Mouse (Mus musculus) E14TG2a.4 (cell line): ENCODE results near the gene Ly6g6f.
A peak's percentile ranks its signal among the peaks of the same experiment; 100 is the strongest.

Experiments
- H3K27me3 ChIP-seq: 2 replicates; pipeline ENCODE4 v1.6.1; 2014; ENCODE audit warnings: low read length, control low read depth; ENCODE audit not compliant: insufficient read depth
- H3K36me3 ChIP-seq: 2 replicates; pipeline ENCODE4 v1.6.1; 2014; ENCODE audit warnings: low read length, control low read depth; ENCODE audit not compliant: insufficient read depth
- H3K4me1 ChIP-seq: replicated peaks from 2 replicates; pipeline ENCODE4 v1.6.1; 2014; ENCODE audit warnings: low read depth, low read length, control low read depth
- H3K4me3 ChIP-seq: replicated peaks from 2 replicates; pipeline ENCODE4 v1.5.1; 2014; ENCODE audit warnings: mild to moderate bottlenecking, low read length
- H3K9me3 ChIP-seq: 2 replicates; pipeline ENCODE4 v1.6.1; 2014; ENCODE audit warnings: low read length, control low read depth
- CTCF ChIP-seq: conservative IDR thresholded peaks from 2 replicates; pipeline ENCODE4 v1.5.1; 2014; ENCODE audit warnings: low read length
- NANOG ChIP-seq: IDR thresholded peaks from 2 replicates; pipeline ENCODE4 v1.6.1; 2014; ENCODE audit warnings: borderline replicate concordance, low read length, mixed read lengths
- POU5F1 ChIP-seq: IDR thresholded peaks from 2 replicates; pipeline ENCODE4 v1.6.1; 2014; ENCODE audit warnings: low read length, borderline replicate concordance

Gene Ly6g6f

DNA sequence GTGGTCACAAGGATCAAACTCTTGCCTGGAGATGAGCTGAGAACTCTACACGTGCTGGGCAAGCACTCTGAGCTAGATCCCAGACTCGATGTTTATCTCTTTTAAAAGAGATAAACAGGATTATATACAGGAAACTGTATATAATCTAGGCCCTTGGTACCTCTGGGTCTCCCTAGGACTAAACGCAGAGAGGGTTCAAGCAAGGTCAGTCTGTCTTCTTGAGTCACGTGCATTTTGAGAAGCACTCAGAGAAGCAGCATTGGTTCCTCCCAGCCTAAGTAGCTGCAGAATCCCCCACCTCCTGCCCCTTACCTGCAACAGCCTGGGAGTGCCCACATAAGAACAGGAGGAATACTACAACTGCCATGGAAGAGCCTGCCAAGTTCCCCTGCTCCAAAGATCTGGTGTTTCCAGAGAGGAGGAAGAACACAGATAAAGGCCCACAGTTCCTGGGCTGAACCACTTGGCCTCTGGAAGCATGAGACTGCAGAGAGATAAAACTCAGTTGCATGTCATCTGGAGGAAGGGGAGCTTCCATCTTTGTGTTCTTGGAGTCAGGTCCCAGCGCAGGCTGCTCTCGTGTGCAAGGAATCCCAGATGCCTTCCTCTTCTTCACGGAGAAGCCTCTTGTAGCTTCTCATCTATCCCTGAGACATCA is at the start of gene Ly6g6f:
TSS of gene Ly6g6f (minus strand) at position 403 of the 658 bp plus-strand sequence.
- peaks cover 2% of the 10 kb centered on the region; the same call in 1 of the 2 replicates for H3K27me3 ChIP-seq
- H3K9me3 ChIP-seq: no peaks in the 10 kb centered on the region
- no peak for TF ChIP-seq CTCF
- no peak for TF ChIP-seq POU5F1
- no peak for TF ChIP-seq NANOG
- H3K4me3 ChIP-seq: no peak within 1 kb of the TSS
- peaks cover 22% of the 10 kb centered on the region for H3K4me1 ChIP-seq
- H3K36me3 ChIP-seq: peaks cover 2% of the 10 kb centered on the region

DNA sequence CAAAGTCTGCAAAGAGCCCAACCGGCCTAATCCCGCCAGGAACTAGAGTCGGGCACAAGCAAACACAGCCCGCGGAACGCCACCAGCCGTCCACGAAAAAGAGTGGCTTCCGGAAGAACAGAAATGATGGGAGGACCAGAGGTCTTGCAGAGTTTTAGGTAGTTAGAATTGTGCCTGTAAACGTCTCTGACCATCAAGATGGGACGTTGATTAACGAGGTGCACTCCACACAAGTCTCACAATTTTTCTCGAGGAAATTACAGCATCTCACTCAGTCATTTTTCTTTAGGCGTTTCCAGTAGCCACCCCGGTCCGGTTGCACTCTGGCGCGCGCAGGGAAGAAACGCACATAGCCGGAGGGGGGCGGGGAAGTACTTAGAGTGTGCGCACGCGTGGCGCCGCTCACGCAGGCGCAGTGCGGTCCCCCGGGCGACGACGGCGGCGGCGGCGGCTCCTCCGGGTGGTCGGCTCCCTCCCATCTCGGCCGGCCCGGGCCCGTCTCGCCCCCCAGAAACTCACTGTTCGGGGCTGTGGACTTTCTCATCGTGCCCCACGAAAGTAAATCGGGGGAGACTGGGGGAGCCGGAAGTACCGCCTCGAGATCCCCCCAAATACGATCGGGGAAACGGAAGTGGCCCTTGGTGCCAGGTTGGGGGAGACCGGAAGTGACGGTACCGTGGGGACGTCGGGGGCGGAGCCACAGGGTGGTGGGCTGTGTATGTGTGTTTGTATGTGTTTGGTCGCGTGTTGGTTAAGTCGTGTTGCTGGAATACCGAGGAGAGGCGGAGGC is 49.6 kb upstream of the Ly6g6f start, which contains the start of gene Bag6:
TSS of gene Bag6 (plus strand) at position 378 of the 790 bp plus-strand sequence.
- H3K9me3 ChIP-seq: no peaks in the 10 kb centered on the region
- peaks cover 38% of the 10 kb centered on the region for H3K36me3 ChIP-seq
- peaks cover 67% of the 10 kb centered on the region for H3K4me1 ChIP-seq
- TF ChIP-seq POU5F1 (no peak), CTCF (no peak), NANOG (no peak)
- H3K4me3 ChIP-seq: peak within 1 kb of the TSS; percentile 94
- H3K27me3 ChIP-seq: no peaks in the 10 kb centered on the region

DNA sequence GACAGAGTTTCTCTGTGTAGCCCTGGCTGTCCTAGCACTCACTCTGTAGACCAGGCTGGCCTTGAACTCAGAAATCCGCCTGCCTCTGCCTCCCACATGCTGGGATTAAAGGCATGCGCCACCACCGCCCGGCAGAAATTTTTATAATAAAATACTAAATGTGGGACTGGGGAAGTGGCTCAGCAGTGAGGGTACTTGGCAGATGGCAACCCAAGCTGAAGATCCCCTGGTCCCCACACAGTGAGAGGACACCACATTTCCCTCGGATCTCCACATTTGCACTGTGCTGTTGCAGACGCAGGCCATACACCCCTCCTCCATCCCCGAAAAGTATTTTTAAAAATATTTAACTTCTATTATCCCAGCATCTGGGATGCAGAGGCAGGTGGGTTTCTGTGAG is 48.1 kb upstream of the Ly6g6f start:
- no peaks in the 10 kb centered on the region for H3K9me3 ChIP-seq
- no peaks in the 10 kb centered on the region for H3K27me3 ChIP-seq
- peaks cover 23% of the 10 kb centered on the region for H3K36me3 ChIP-seq
- H3K4me1 ChIP-seq: peaks cover 55% of the 10 kb centered on the region
- TF ChIP-seq NANOG (no peak), POU5F1 (no peak), CTCF (no peak)
- no peak overlapping the region for H3K4me3 ChIP-seq

DNA sequence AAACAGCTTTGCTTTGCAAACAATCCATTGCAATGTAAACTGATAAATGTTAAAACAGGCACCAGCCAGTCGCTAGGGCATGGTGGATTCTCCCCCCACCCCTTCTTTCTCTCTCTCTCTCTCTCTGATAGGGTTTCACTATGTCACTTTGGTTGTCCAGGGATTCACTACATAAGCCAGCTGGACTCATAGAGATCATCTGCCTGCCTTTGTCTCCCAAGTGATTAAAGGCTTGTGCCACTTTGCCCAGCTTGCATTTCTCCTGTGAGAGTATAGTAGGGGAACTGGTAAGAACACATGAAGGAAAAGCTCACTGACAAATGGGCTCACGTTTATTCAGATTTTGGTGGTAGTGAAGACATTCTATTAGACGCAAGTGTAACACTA is 46.8 kb upstream of the Ly6g6f start:
- peaks cover 49% of the 10 kb centered on the region for H3K4me1 ChIP-seq
- peaks cover 13% of the 10 kb centered on the region; the same call in 1 of the 2 replicates for H3K36me3 ChIP-seq
- no peaks in the 10 kb centered on the region for H3K9me3 ChIP-seq
- no peak for TF ChIP-seq NANOG
- no peak for TF ChIP-seq CTCF
- TF ChIP-seq POU5F1: no peak
- H3K27me3 ChIP-seq: peaks cover 4% of the 10 kb centered on the region
- no peak overlapping the region for H3K4me3 ChIP-seq

DNA sequence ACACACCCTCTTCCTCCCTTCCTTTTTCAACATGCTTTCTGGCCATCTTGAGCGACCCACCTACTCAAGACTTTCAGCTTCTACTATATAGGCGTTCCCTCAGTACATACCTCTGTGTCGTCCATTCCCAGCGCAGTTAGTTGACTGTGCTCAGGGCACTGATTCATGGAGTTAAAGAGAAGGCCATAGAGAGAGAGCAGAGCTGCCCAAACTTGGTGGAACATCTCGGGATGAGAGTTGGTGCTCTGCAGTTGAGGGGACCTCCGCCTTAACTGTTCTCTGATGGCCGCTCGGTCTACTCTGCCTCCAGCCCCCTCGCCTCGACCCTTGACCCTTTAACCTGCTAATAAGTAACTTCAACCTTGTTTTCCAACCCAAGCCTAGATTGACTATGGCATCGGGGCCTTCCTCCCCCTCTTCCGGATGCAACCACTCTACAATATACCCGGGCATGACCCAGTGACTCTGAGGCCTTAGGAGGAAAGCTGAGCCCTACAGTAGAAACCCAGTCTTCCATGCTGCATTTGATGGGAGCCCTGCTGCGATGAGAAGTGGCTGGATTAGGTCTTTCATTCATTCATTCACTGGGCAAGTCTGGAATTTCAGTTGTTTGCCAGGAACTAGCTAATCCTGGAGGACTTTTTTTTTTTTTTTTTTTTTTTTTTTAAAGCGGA is 46.2 kb upstream of the Ly6g6f start, which contains the start of gene Apom:
TSS of gene Apom (minus strand) at position 551 of the 674 bp plus-strand sequence.
- peaks cover 8% of the 10 kb centered on the region; the same call in 1 of the 2 replicates for H3K36me3 ChIP-seq
- peaks cover 49% of the 10 kb centered on the region for H3K4me1 ChIP-seq
- no peaks in the 10 kb centered on the region for H3K9me3 ChIP-seq
- no peak for TF ChIP-seq POU5F1
- no peak for TF ChIP-seq CTCF
- TF ChIP-seq NANOG: no peak
- H3K4me3 ChIP-seq: no peak within 1 kb of the TSS
- H3K27me3 ChIP-seq: peaks cover 9% of the 10 kb centered on the region

DNA sequence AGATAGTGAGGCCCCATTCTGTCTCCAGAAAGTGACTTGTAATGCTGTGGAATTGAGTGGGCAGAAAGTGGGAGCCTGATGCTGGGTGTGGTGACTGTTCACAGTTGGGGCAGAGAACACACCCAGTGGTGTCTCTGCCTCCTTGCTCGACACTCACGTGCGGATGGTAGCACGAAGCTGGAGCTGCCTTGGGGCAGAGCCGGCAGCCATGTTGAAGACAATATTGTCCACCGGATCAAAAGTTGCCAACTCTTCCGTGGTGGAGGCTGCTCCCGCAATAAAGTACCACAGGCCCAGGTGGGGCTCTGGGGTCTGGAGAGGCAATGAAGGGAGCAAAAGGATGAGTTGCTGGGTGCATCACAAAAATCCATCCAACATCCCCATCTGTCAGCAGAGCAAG is 45.6 kb upstream of the Ly6g6f start:
- Histone ChIP-seq H3K4me3 (no peak overlapping the region), H3K36me3 (0 out of 2 replicates have a peak, but pooled peaks cover 4% of the 10 kb centered on the region), H3K27me3 (peaks cover 12% of the 10 kb centered on the region), H3K9me3 (no peaks in the 10 kb centered on the region), H3K4me1 (peaks cover 47% of the 10 kb centered on the region)
- no peak for TF ChIP-seq NANOG
- no peak for TF ChIP-seq POU5F1
- TF ChIP-seq CTCF: no peak

DNA sequence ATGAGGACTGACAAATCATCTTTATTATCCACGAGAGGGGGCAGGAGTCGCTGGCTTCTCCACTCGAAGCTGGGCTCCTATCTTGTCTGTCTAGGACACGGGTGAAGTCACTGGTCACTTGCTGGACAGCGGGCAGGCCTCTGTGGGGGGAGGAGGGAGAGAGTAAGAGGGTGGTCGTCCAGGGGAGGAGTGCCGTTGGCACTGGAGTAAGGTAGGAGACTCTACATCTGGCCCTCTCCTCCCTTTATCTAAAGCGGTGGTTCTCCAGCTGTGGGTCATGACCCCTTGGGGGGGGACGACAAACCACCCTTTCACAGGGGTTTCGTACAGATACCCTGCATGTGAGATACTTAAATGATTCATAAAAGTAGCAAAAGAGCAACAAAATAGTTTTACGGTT is 43.6 kb upstream of the Ly6g6f start:
- Histone ChIP-seq H3K4me1 (peaks cover 55% of the 10 kb centered on the region), H3K4me3 (no peak overlapping the region), H3K9me3 (no peaks in the 10 kb centered on the region), H3K36me3 (peaks cover 15% of the 10 kb centered on the region), H3K27me3 (peaks cover 12% of the 10 kb centered on the region)
- TF ChIP-seq NANOG: no peak
- no peak for TF ChIP-seq POU5F1
- TF ChIP-seq CTCF: no peak

DNA sequence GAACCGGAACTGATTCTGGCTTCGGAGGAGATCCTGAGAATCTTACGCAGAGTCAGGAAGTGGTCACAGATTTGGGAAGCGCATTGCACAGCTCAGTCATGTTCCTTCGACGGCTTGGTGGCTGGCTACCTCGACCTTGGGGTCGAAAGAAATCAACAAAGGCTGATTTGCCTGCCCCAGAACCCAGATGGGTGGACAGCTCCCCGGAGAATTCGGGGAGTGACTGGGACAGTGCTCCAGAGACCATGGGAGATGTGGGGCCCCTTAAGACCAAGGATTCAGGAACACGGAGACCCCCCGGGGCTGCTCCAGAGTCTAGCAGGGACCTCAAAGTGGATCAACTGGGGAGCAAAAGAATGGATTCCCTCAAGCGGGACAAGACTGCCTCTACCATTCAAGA is 41.6 kb upstream of the Ly6g6f start:
- H3K36me3 ChIP-seq: peaks cover 29% of the 10 kb centered on the region
- peaks cover 57% of the 10 kb centered on the region for H3K4me1 ChIP-seq
- TF ChIP-seq POU5F1 (no peak), CTCF (no peak), NANOG (no peak)
- peaks cover 12% of the 10 kb centered on the region for H3K27me3 ChIP-seq
- H3K4me3 ChIP-seq: 0 out of 2 replicates have a peak overlapping the region, but pooled peaks have one; percentile 23
- no peaks in the 10 kb centered on the region for H3K9me3 ChIP-seq
